Mouse (Mus musculus) forebrain, embryonic 10.5 days (tissue): ENCODE results near the gene Zc3h14. TPM values are rescaled to one million over a fixed set of nuclear protein-coding genes. Genes with fewer than 3 reads are reported as not detected.
A peak's percentile ranks its signal among the peaks of the same experiment; 100 is the strongest.

Experiments used
- DNase-seq: peaks from one replicate; pipeline ENCODE4 v3.0.0-alpha.2; 2017; ENCODE audit warnings: low spot score; ENCODE audit errors: extremely low spot score
- H3K27ac ChIP-seq: fragments of 300-500 bp; sonication (generic); 2 replicates; pipeline ENCODE4 v1.5.1; 2016; ENCODE audit warnings: mild to moderate bottlenecking
- H3K27me3 ChIP-seq: fragments of 300-500 bp; sonication (generic); 2 replicates; pipeline ENCODE4 v1.6.1; 2016; ENCODE audit warnings: mild to moderate bottlenecking; ENCODE audit not compliant: poor library complexity, severe bottlenecking
- H3K36me3 ChIP-seq: fragments of 300-500 bp; sonication (generic); replicated peaks from 2 replicates; pipeline ENCODE4 v1.6.1; 2016; ENCODE audit warnings: mild to moderate bottlenecking, moderate library complexity
- H3K4me1 ChIP-seq: fragments of 300-500 bp; sonication (generic); 2 replicates; pipeline ENCODE4 v1.6.1; 2016
- H3K4me3 ChIP-seq: fragments of 300-500 bp; sonication (generic); 2 replicates; pipeline ENCODE4 v1.5.1; 2016; ENCODE audit warnings: mild to moderate bottlenecking, moderate library complexity
- H3K9me3 ChIP-seq: fragments of 300-500 bp; sonication (generic); 2 replicates; pipeline ENCODE4 v1.6.1; 2016; ENCODE audit warnings: mild to moderate bottlenecking, moderate library complexity
- whole genome bisulfite sequencing: fragments of 180-500 bp; shearing (Covaris S2); methylation state at CpG from one replicate; pipeline ENCODE4 v1.1.7; 2016; 5-methylcytosine and 5-hydroxymethylcytosine counted together
- polyA plus RNA-seq: library from polyadenylated mRNA; unstranded; fragments of >200 nt; fragmentation: Nextera tagmentation; extraction: Ambion mirVana; gene quantifications from 2 replicates; pipeline ENCODE4 v1.2.1, GENCODE M21; 2016

Gene Zc3h14
- 133 and 141 TPM in 2 replicates for polyA plus RNA-seq

DNA sequence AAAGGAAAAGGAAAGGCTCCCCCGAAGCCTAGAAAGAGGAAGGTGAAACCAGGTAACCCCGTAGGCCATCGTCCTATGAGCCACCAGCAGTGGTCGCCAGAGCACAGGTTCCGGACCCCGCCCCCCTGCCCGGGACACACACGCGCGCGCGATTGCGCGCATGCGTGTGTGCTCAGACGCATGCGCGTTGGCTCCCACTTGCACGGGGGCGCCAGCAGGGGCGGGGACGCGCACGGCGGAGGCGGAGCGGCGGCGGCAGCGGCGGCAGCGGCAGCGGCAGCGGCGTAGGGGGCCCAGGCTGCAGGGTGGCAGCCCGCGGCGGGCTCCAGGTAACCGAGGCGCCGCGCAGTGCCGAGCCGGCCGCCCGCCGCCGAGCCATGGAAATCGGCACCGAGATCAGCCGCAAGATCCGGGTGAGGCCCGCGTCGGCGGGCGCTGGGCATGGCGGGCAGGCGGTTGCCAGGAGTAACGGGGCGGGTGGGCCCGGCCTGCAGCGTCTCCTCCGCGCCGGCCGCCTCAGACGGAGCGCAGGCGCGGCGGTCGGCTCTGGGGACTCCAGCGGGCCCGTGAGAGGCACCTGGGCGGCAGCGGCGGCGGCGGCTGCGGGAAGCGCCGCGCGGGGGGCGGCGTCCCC lies at the start of gene Zc3h14:
Zc3h14 (plus strand) TSS at position 219 of the 634 bp plus-strand sequence.
- H3K36me3 ChIP-seq = peaks cover 17% of the 10 kb centered on the region
- no peaks in the 10 kb centered on the region; the same call in 1 of the 2 replicates for H3K27me3 ChIP-seq
- H3K9me3 ChIP-seq = no peaks in the 10 kb centered on the region
- DNase-seq = peak; percentile 91
- H3K27ac ChIP-seq = peak within 1 kb of the TSS; percentile 94
- under 1% methylated on average over 85 of the region's 87 CpGs for WGBS
- peaks cover 31% of the 10 kb centered on the region for H3K4me1 ChIP-seq
- H3K4me3 ChIP-seq = peak within 1 kb of the TSS; percentile 93

- no peaks in the 10 kb centered on the region for H3K4me1 ChIP-seq
- no peak for DNase-seq
- peaks cover 78% of the 10 kb centered on the region for H3K36me3 ChIP-seq
Measured at GRCm38 (mm10) chr12:98697202-98697601, 49.6 kb upstream of the Zc3h14 start.

GRCm38 (mm10) chr12:98701564-98701963 lies 45.2 kb upstream of the Zc3h14 start:
- H3K27me3 ChIP-seq = no peaks in the 10 kb centered on the region
- no peak overlapping the region for H3K4me3 ChIP-seq
- no peak for DNase-seq
- WGBS = 86% methylated on average over 9 of the region's 9 CpGs
- no peaks in the 10 kb centered on the region for H3K9me3 ChIP-seq
- peaks cover 83% of the 10 kb centered on the region for H3K36me3 ChIP-seq
- no peak overlapping the region for H3K27ac ChIP-seq
- H3K4me1 ChIP-seq = no peaks in the 10 kb centered on the region

More at GRCm38 (mm10) chr12:98697202-98697601, 49.6 kb upstream of the Zc3h14 start:
- Histone ChIP-seq H3K4me3 (no peak overlapping the region), H3K27ac (no peak overlapping the region), H3K9me3 (no peaks in the 10 kb centered on the region), H3K27me3 (no peaks in the 10 kb centered on the region)
- WGBS = 94% methylated on average over 5 of the region's 5 CpGs

GRCm38 (mm10) chr12:98703554-98703953 lies 43.2 kb upstream of the Zc3h14 start:
- no peak for DNase-seq
- Histone ChIP-seq H3K36me3 (peaks cover 85% of the 10 kb centered on the region), H3K27me3 (no peaks in the 10 kb centered on the region), H3K9me3 (no peaks in the 10 kb centered on the region), H3K27ac (no peak overlapping the region), H3K4me1 (no peaks in the 10 kb centered on the region), H3K4me3 (no peak overlapping the region)
- 88% methylated on average over 2 of the region's 2 CpGs for WGBS

GRCm38 (mm10) chr12:98703961-98704360 lies 42.8 kb upstream of the Zc3h14 start:
- Histone ChIP-seq H3K27ac (no peak overlapping the region), H3K27me3 (no peaks in the 10 kb centered on the region), H3K9me3 (no peaks in the 10 kb centered on the region), H3K36me3 (peaks cover 85% of the 10 kb centered on the region), H3K4me1 (no peaks in the 10 kb centered on the region), H3K4me3 (no peak overlapping the region)
- 82% methylated on average over 10 of the region's 10 CpGs for WGBS
- DNase-seq = no peak

DNA sequence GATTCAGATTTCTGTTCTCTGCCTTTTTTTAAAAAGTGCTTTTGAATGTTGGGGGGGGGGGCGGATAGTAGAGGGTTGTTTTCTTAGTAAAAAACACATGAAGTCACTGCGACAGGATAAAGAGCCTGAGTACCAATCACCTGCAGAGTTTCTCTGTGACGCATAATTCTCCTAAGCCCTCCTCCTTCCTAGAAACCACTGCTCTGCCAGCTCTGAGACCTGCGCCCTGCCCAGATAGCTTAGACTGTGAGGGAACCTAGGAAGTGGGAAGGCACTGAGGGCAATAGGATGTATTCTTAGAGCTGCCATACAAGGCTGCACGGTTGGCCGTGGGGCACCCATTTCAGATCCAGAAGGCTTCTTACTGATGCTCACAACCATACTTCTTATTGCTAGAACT lies 33.9 kb upstream of the Zc3h14 start:
- peaks cover 14% of the 10 kb centered on the region for H3K36me3 ChIP-seq
- H3K27me3 ChIP-seq = no peaks in the 10 kb centered on the region
- H3K4me1 ChIP-seq = peaks cover 36% of the 10 kb centered on the region
- H3K27ac ChIP-seq = no peak overlapping the region
- H3K4me3 ChIP-seq = no peak overlapping the region
- 66% methylated on average over 6 of the region's 6 CpGs for WGBS
- H3K9me3 ChIP-seq = no peaks in the 10 kb centered on the region
- DNase-seq = no peak

DNA sequence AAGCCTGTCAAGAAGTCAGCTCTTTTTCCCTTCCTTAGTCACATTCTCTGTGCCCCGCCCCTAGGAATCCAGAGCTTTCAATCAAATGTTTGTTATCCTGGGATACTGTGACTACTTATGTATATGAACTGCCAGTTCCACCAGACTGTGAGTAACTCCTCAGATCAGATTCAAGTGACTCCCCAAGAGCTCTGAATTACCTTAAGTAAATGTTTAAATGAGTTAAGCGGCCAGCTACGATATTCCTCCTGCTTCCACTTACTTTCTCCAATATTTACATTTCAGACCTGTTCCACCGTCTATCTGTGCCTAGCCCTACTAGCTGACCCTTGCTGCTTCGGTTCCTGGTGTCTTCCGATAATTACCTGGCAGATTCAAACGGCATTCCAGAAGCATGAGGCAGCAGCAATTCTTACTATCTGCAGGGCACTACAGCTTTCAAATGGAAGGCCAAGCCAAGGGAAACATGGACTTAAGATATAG lies 33.1 kb upstream of the Zc3h14 start:
- Histone ChIP-seq H3K4me3 (no peak overlapping the region), H3K27me3 (no peaks in the 10 kb centered on the region), H3K27ac (0 out of 2 replicates have a peak overlapping the region, but pooled peaks have one; percentile 49), H3K9me3 (no peaks in the 10 kb centered on the region), H3K4me1 (peaks cover 36% of the 10 kb centered on the region), H3K36me3 (peaks cover 6% of the 10 kb centered on the region)
- DNase-seq = no peak
- 61% methylated on average over 7 of the region's 7 CpGs for WGBS

DNA sequence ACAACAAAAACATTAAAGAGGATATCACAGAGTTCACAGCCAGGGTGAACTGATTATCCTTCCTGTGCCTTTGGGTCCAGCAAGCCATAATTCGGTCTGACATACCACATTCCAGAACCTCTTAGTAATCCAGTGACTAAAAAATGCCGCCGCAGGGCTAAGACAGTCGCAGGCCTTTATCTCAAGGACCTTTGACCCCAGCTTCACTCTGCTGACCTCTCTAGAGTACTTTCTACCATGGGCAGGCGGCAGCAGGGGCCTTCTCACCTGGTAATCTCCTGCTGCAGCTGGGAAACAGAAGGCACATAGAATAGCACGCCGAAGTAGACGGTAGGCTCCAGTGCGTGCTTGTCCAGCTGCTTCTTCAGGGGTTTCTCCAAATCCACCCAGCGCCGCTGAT lies 32.0 kb upstream of the Zc3h14 start:
- no peaks in the 10 kb centered on the region for H3K9me3 ChIP-seq
- peaks cover 36% of the 10 kb centered on the region for H3K4me1 ChIP-seq
- 10% methylated on average over 11 of the region's 11 CpGs for WGBS
- H3K4me3 ChIP-seq = no peak overlapping the region
- H3K36me3 ChIP-seq = no peaks in the 10 kb centered on the region
- peak overlapping the region; percentile 68; the same call in 1 of the 2 replicates for H3K27ac ChIP-seq
- H3K27me3 ChIP-seq = no peaks in the 10 kb centered on the region
- DNase-seq = peak; percentile 53

GRCm38 (mm10) chr12:98716142-98716541 lies 30.6 kb upstream of the Zc3h14 start:
- Histone ChIP-seq H3K4me3 (no peak overlapping the region), H3K4me1 (peaks cover 36% of the 10 kb centered on the region), H3K9me3 (no peaks in the 10 kb centered on the region), H3K27me3 (no peaks in the 10 kb centered on the region), H3K36me3 (no peaks in the 10 kb centered on the region; the same call in 1 of the 2 replicates), H3K27ac (no peak overlapping the region)
- 92% methylated on average over 2 of the region's 2 CpGs for WGBS
- DNase-seq = no peak

DNA sequence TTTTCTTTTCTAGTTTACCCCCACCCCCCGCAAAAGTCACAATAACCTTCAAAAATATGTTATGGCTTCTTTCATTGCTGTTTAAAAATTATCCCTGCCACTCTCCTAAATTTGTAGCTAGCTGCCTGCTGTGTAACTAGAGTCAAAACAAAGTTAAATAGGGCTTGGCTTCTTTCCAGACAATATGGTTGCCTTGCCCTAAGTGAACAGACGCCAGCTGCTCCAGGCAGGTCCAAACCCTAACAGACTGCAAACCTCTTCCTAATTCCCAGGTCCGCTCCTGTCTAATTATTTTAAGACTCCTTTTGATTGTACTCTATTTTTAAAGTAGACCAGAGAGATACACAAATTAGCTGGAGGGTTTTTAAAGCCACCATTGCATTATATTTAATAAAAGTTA lies 26.1 kb upstream of the Zc3h14 start:
- H3K36me3 ChIP-seq = peaks cover 15% of the 10 kb centered on the region
- H3K9me3 ChIP-seq = peaks cover 3% of the 10 kb centered on the region; the same call in 1 of the 2 replicates
- H3K4me1 ChIP-seq = peaks cover 6% of the 10 kb centered on the region
- no peak overlapping the region for H3K4me3 ChIP-seq
- H3K27ac ChIP-seq = no peak overlapping the region
- WGBS = 84% methylated on average over 3 of the region's 3 CpGs
- no peaks in the 10 kb centered on the region for H3K27me3 ChIP-seq
- DNase-seq = no peak

DNA sequence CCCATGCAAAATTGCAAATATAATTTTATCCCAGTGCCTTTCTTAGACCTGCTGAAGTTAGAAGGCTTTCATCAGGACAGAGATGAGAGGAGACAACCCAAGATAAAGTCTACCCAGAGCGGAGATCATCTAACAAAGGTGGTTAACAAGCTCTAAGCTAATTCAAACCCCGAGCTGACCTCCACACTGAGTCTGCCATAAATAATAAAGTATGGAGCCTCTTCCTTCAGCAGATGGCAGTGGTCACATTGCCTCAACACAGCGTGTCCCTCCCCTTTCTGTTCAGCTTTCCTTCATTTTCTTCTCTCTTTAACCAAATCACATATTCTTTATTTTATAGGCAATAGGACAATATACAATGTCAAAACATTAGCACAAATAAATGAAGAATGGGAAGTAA lies 25.7 kb upstream of the Zc3h14 start:
- Histone ChIP-seq H3K27ac (no peak overlapping the region), H3K4me1 (peaks cover 2% of the 10 kb centered on the region), H3K36me3 (peaks cover 18% of the 10 kb centered on the region), H3K4me3 (no peak overlapping the region), H3K27me3 (no peaks in the 10 kb centered on the region), H3K9me3 (peaks cover 3% of the 10 kb centered on the region; the same call in 1 of the 2 replicates)
- WGBS = 89% methylated on average over 3 of the region's 3 CpGs
- DNase-seq = no peak

- no peaks in the 10 kb centered on the region for H3K4me1 ChIP-seq
- no peak overlapping the region for H3K27ac ChIP-seq
- DNase-seq = no peak
- H3K4me3 ChIP-seq = no peak overlapping the region
- H3K36me3 ChIP-seq = peaks cover 36% of the 10 kb centered on the region
- 95% methylated on average over 7 of the region's 7 CpGs for WGBS
- peaks cover 3% of the 10 kb centered on the region; the same call in 1 of the 2 replicates for H3K9me3 ChIP-seq
- H3K27me3 ChIP-seq = no peaks in the 10 kb centered on the region
Measured at GRCm38 (mm10) chr12:98724224-98724623, 22.5 kb upstream of the Zc3h14 start.

DNA sequence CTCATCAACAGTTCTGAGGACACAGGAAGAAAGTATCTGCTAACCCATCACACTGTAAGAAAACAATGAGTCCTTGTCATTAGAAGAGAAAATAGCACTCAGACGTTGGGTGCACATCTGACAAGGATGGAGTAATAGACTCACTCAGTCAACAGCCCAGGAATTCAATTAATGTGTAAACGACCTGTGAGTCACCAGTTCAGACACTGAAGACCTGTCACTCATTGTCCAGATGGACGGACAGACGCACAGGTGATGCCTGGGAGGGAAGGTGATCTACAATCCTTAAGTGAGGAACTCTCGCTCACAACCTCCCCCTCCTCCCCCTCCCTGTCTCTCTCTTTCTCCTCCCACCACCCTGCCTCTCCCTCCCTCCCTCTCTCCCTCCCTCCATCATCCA lies 21.8 kb upstream of the Zc3h14 start:
- Histone ChIP-seq H3K4me3 (no peak overlapping the region), H3K9me3 (peaks cover 3% of the 10 kb centered on the region; the same call in 1 of the 2 replicates), H3K27ac (no peak overlapping the region), H3K4me1 (no peaks in the 10 kb centered on the region), H3K36me3 (peaks cover 36% of the 10 kb centered on the region), H3K27me3 (no peaks in the 10 kb centered on the region)
- 79% methylated on average over 5 of the region's 5 CpGs for WGBS
- DNase-seq = no peak
